ENCODE assay signal across 8 mouse cellular contexts in the genomic region with DNA sequence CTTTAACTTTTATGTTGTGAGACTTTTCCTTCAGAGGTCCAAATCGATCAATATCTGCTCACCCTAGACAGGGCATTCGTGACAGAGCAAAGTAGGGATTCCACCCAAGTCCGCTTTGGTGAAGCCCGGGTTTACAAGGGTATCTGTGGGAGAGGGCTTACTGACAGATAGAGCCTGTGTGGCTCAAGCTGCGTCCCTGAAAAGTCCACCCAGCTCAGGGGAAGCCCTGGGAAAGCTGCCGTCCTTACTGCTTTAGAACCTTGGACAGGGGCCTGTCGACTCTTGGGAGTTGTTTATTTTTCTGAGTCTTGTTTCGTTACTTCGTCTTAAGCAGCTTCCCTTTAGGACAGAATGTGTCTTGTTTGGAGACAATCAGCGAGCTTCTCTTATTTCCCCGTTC. TPM values are rescaled to one million over a fixed set of nuclear protein-coding genes. Genes with fewer than 3 reads are reported as not detected.
DNase-seq lines count a peak whose midpoint lies in the region; ATAC-seq and TF ChIP-seq lines count a peak whose summit lies in the region.

No protein-coding gene starts in this region.

- H3K4me2 ChIP-seq in lung, embryonic 14.5 days = peak overlapping the region; percentile 100
- peak overlapping the region; percentile 99 for H3K4me2 ChIP-seq in embryonic facial prominence, embryonic 14.5 days (ENCODE audit: low read depth, low read length)
- peak overlapping the region; percentile 100; the same call in 1 of the 2 replicates for H3K4me2 ChIP-seq in intestine, embryonic 16.5 days (ENCODE audit: low read depth, low read length)
- H3K4me2 ChIP-seq in midbrain, embryonic 14.5 days (ENCODE audit: low read length) = peak overlapping the region; percentile 96

- ATAC-seq in lung, embryonic 14.5 days (ENCODE audit: insufficient read depth) = no peak
- no peak for ATAC-seq in embryonic facial prominence, embryonic 14.5 days (ENCODE audit: low read depth)
- no peak for ATAC-seq in intestine, embryonic 16.5 days
- ATAC-seq in midbrain, embryonic 14.5 days (ENCODE audit: low FRiP score, low TSS enrichment) = no peak

- no peaks in the 10 kb centered on the region for H3K9me3 ChIP-seq in lung, embryonic 14.5 days (ENCODE audit: low read depth, low read length)
- H3K9me3 ChIP-seq in embryonic facial prominence, embryonic 14.5 days (ENCODE audit: control insufficient read depth, low read length) = no peaks in the 10 kb centered on the region
- no peaks in the 10 kb centered on the region for H3K9me3 ChIP-seq in intestine, embryonic 16.5 days (ENCODE audit: control insufficient read depth, low read length)
- H3K9me3 ChIP-seq in midbrain, embryonic 14.5 days (ENCODE audit: control insufficient read depth, low read length) = no peaks in the 10 kb centered on the region

- no peak overlapping the region for H3K27ac ChIP-seq in lung, embryonic 14.5 days (ENCODE audit: low read depth)
- H3K27ac ChIP-seq in embryonic facial prominence, embryonic 14.5 days (replicated peaks; ENCODE audit: low read depth, low read length) = no peak overlapping the region
- H3K27ac ChIP-seq in intestine, embryonic 16.5 days (ENCODE audit: low read length) = no peak overlapping the region
- no peak overlapping the region for H3K27ac ChIP-seq in midbrain, embryonic 14.5 days (replicated peaks; ENCODE audit: low read depth, low read length)

- H3K4me1 ChIP-seq in lung, embryonic 14.5 days (ENCODE audit: insufficient read depth) = no peaks in the 10 kb centered on the region
- no peaks in the 10 kb centered on the region; the same call in 1 of the 2 replicates for H3K4me1 ChIP-seq in embryonic facial prominence, embryonic 14.5 days (ENCODE audit: control insufficient read depth, insufficient read depth, low read length)
- peaks cover 3% of the 10 kb centered on the region; the same call in 1 of the 2 replicates for H3K4me1 ChIP-seq in intestine, embryonic 16.5 days (ENCODE audit: control insufficient read depth, insufficient read depth, low read length)
- no peaks in the 10 kb centered on the region for H3K4me1 ChIP-seq in midbrain, embryonic 14.5 days (ENCODE audit: control insufficient read depth, insufficient read depth, low read length)

- H3K27me3 ChIP-seq in lung, embryonic 14.5 days (ENCODE audit: insufficient read depth, low read length) = peaks cover 5% of the 10 kb centered on the region; the same call in 1 of the 2 replicates
- peaks cover 21% of the 10 kb centered on the region for H3K27me3 ChIP-seq in embryonic facial prominence, embryonic 14.5 days (replicated peaks; ENCODE audit: control insufficient read depth, insufficient read depth, low read length)
- peaks cover 4% of the 10 kb centered on the region; the same call in 1 of the 2 replicates for H3K27me3 ChIP-seq in intestine, embryonic 16.5 days (replicated peaks; ENCODE audit: control insufficient read depth, insufficient read depth, low read length)
- H3K27me3 ChIP-seq in midbrain, embryonic 14.5 days (ENCODE audit: control insufficient read depth, insufficient read depth, low read length) = peaks cover 14% of the 10 kb centered on the region

- WGBS in lung, embryonic 14.5 days = 8% methylated on average over 11 of the region's 11 CpGs
- 8% methylated on average over 11 of the region's 11 CpGs for WGBS in embryonic facial prominence, embryonic 14.5 days
- WGBS in intestine, embryonic 16.5 days = 13% methylated on average over 11 of the region's 11 CpGs
- WGBS in midbrain, embryonic 14.5 days = 13% methylated on average over 11 of the region's 11 CpGs

- no peak overlapping the region for H3K9ac ChIP-seq in lung, embryonic 14.5 days
- peak overlapping the region; percentile 76 for H3K9ac ChIP-seq in embryonic facial prominence, embryonic 14.5 days (ENCODE audit: low read depth, low read length)
- H3K9ac ChIP-seq in intestine, embryonic 16.5 days (ENCODE audit: low read depth, low read length) = no peak overlapping the region
- no peak overlapping the region for H3K9ac ChIP-seq in midbrain, embryonic 14.5 days (replicated peaks; ENCODE audit: low read length)

- peak; percentile 63 for DNase-seq in lung, embryonic 14.5 days
- no peak for DNase-seq in lung, postnatal 36 days
- DNase-seq in embryonic facial prominence, embryonic 14.5 days (ENCODE audit: low spot score) = no peak
- DNase-seq in midbrain, embryonic 14.5 days = peak; percentile 21
- no peak for DNase-seq in right cerebral cortex, postnatal 4 days
- DNase-seq in thymus, postnatal 0 days (ENCODE audit: low spot score) = no peak
- no peak for DNase-seq in urinary bladder, adult 18-20 months (ENCODE audit: low spot score in 2 of 2)

- TF ChIP-seq CTCF in lung, embryonic 14.5 days (IDR thresholded peaks at IDR 0.05; ENCODE audit: low read depth) = no peak

- H3K4me3 ChIP-seq in lung, embryonic 14.5 days (ENCODE audit: low read depth, low read length) = no peak overlapping the region; the same call in 1 of the 2 replicates
- peak overlapping the region; percentile 73 for H3K4me3 ChIP-seq in embryonic facial prominence, embryonic 14.5 days (ENCODE audit: low read depth, low read length)
- H3K4me3 ChIP-seq in intestine, embryonic 16.5 days (ENCODE audit: low read length) = no peak overlapping the region; the same call in 1 of the 2 replicates
- H3K4me3 ChIP-seq in midbrain, embryonic 14.5 days (replicated peaks; ENCODE audit: low read depth, low read length) = peak overlapping the region; percentile 83

- H3K36me3 ChIP-seq in lung, embryonic 14.5 days (ENCODE audit: insufficient read depth) = no peaks in the 10 kb centered on the region
- H3K36me3 ChIP-seq in embryonic facial prominence, embryonic 14.5 days (ENCODE audit: control insufficient read depth, insufficient read depth, low read length) = no peaks in the 10 kb centered on the region
- H3K36me3 ChIP-seq in intestine, embryonic 16.5 days (ENCODE audit: control insufficient read depth, insufficient read depth, low read length) = no peaks in the 10 kb centered on the region
- no peaks in the 10 kb centered on the region for H3K36me3 ChIP-seq in midbrain, embryonic 14.5 days (ENCODE audit: control insufficient read depth, insufficient read depth, low read length)

RNA-seq across cellular contexts. Expression of gene Spdya, which starts 1.0 kb away (rescaled TPM):
- polyA plus RNA-seq in lung, embryonic 14.5 days (2014; fragmentation: Nextera tagmentation; extraction: Ambion mirVana) = 0.57 and 1.0 TPM in 2 replicates
- polyA plus RNA-seq in embryonic facial prominence, embryonic 14.5 days (2014; fragmentation: Nextera tagmentation; extraction: Ambion mirVana) = 0.29 and 1.0 TPM in 2 replicates
- 0.33 and 0.45 TPM in 2 replicates for polyA plus RNA-seq in intestine, embryonic 16.5 days (2015; fragmentation: Nextera tagmentation; extraction: Ambion mirVana)
- 1.8 and 1.9 TPM in 2 replicates for polyA plus RNA-seq in midbrain, embryonic 14.5 days (2014; fragmentation: Nextera tagmentation; extraction: Ambion mirVana)
- 0.27 and 0.35 TPM in 2 replicates for polyA plus RNA-seq in thymus, postnatal 0 days (2015; fragmentation: Nextera tagmentation; extraction: Ambion mirVana)

RNA-seq across cellular contexts. Expression of gene Ndc80, which starts 26.2 kb away (rescaled TPM):
- 56.9 and 59.2 TPM in 2 replicates for polyA plus RNA-seq in lung, embryonic 14.5 days (2014; fragmentation: Nextera tagmentation; extraction: Ambion mirVana)
- 30.2 and 37.6 TPM in 2 replicates for polyA plus RNA-seq in embryonic facial prominence, embryonic 14.5 days (2014; fragmentation: Nextera tagmentation; extraction: Ambion mirVana)
- 30.4 and 33.7 TPM in 2 replicates for polyA plus RNA-seq in intestine, embryonic 16.5 days (2015; fragmentation: Nextera tagmentation; extraction: Ambion mirVana)
- polyA plus RNA-seq in midbrain, embryonic 14.5 days (2014; fragmentation: Nextera tagmentation; extraction: Ambion mirVana) = 4.6 and 9.6 TPM in 2 replicates
- 56.9 and 60.6 TPM in 2 replicates for polyA plus RNA-seq in thymus, postnatal 0 days (2015; fragmentation: Nextera tagmentation; extraction: Ambion mirVana)

Comparison
In these comparisons a context has a peak if more than half of its experiments do, and no peak if none do; other contexts are left out.
1. DNase-seq: peak in lung, embryonic 14.5 days (single experiment) and midbrain, embryonic 14.5 days (single experiment); none in lung, postnatal 36 days (single experiment), embryonic facial prominence, embryonic 14.5 days (single experiment), right cerebral cortex, postnatal 4 days (single experiment), thymus, postnatal 0 days (single experiment) and urinary bladder, adult 18-20 months (0 of 2).
2. H3K4me3 ChIP-seq: peak in embryonic facial prominence, embryonic 14.5 days (single experiment) and midbrain, embryonic 14.5 days (single experiment); none in lung, embryonic 14.5 days (single experiment) and intestine, embryonic 16.5 days (single experiment).
3. Peak in every context shown above with its lines, with median percentiles within 50 percentile points of each other: H3K4me2 ChIP-seq.